Mouse (Mus musculus): ENCODE data around the gene L1td1. TPM values are rescaled to one million over a fixed set of nuclear protein-coding genes. Genes with fewer than 3 reads are reported as not detected.
A peak's percentile ranks its signal among the peaks of the same experiment; 100 is the strongest.

Gene L1td1
- polyA plus RNA-seq, 1 experiment from 2014 or later: not detected

- H3K4me2 ChIP-seq (replicated peaks; ENCODE audit: low read depth): peak overlapping the region; percentile 32
- H3K36me3 ChIP-seq (ENCODE audit: control insufficient read depth, insufficient read depth, low read length): no peaks in the 10 kb centered on the region
- TF ChIP-seq EP300 (optimal IDR thresholded peaks at IDR 0.05) (no peak), CTCF (IDR thresholded peaks at IDR 0.05; ENCODE audit: low read depth) (no peak)
- H3K27ac ChIP-seq (replicated peaks): no peak overlapping the region
- H3K27me3 ChIP-seq (ENCODE audit: control insufficient read depth, insufficient read depth, low read length): no peaks in the 10 kb centered on the region
- H3K4me3 ChIP-seq (ENCODE audit: low read depth, low read length): peak overlapping the region; percentile 6; the same call in 1 of the 2 replicates
- no peak overlapping the region; the same call in 1 of the 2 replicates for H3K9ac ChIP-seq (ENCODE audit: low read length)
- no peak for DNase-seq (ENCODE audit: low spot score)
- no peaks in the 10 kb centered on the region for H3K9me3 ChIP-seq (ENCODE audit: control insufficient read depth, low read length)
- no peaks in the 10 kb centered on the region for H3K4me1 ChIP-seq (replicated peaks; ENCODE audit: control insufficient read depth, insufficient read depth)
- WGBS: 9% methylated on average over 10 of the region's 10 CpGs
- ATAC-seq (ENCODE audit: low FRiP score, low TSS enrichment): no peak
Observed at GRCm38 (mm10) chr4:98727959-98728347, 1.4 kb downstream of the L1td1 start.

DNA sequence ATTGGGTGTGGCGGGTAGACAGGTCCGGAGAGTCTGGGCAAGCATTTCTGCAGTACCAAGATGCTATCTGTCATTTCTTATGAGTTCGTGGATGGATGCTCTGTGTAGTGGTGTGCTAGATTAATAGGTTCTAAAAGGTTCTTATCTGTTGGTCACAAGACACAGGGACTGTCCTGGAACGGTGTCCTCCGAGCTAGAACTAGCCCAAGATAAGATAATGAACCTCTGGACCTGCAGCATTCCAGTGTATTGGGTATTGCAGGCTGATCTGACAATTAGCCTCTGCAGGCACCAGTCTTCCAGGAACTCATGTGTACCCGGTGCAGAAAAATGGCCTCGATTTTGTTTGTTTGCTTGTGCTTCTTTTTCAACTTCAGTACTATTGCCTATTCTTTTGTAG is 2.2 kb downstream of the L1td1 start:
- no peak for DNase-seq (ENCODE audit: low spot score)

DNA sequence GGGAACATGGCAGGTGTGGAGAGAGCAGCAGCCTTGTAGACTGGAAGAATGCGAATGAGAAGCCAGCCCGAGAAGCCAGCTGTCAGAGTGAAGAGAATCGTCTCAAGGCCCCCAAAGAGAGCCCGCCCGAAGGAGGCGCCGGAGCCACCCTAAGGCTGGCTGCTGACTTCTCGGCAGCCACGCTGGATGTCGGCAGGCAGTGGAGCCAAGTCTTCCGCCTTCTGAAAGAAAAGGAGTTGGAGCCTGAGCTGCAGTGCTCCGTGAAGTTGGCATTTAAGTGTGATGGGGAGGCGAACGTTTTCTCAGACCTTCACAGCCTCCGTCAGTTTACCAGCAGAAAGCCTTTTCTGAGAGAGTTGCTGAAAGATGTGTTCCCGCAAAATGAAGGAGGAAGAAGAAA is 7.1 kb downstream of the L1td1 start:
- ATAC-seq (ENCODE audit: low FRiP score, low TSS enrichment) (no peak), DNase-seq (ENCODE audit: low spot score) (no peak)
- TF ChIP-seq CTCF (IDR thresholded peaks at IDR 0.05; ENCODE audit: low read depth): no peak
- no peak for TF ChIP-seq EP300 (optimal IDR thresholded peaks at IDR 0.05)
- no peak overlapping the region for H3K4me2 ChIP-seq (replicated peaks; ENCODE audit: low read depth)
- no peaks in the 10 kb centered on the region for H3K9me3 ChIP-seq (ENCODE audit: control insufficient read depth, low read length)
- H3K27ac ChIP-seq (replicated peaks): no peak overlapping the region
- no peaks in the 10 kb centered on the region for H3K36me3 ChIP-seq (ENCODE audit: control insufficient read depth, insufficient read depth, low read length)
- H3K27me3 ChIP-seq (ENCODE audit: control insufficient read depth, insufficient read depth, low read length): no peaks in the 10 kb centered on the region
- H3K9ac ChIP-seq (ENCODE audit: low read length): no peak overlapping the region
- H3K4me1 ChIP-seq (replicated peaks; ENCODE audit: control insufficient read depth, insufficient read depth): no peaks in the 10 kb centered on the region
- whole genome bisulfite sequencing: 93% methylated on average over 16 of the region's 16 CpGs
- H3K4me3 ChIP-seq (ENCODE audit: low read depth, low read length): no peak overlapping the region

More for the DNA sequence above, 2.2 kb downstream of the L1td1 start:
- Histone ChIP-seq H3K36me3 (ENCODE audit: control insufficient read depth, insufficient read depth, low read length) (no peaks in the 10 kb centered on the region), H3K9ac (ENCODE audit: low read length) (no peak overlapping the region), H3K27me3 (ENCODE audit: control insufficient read depth, insufficient read depth, low read length) (no peaks in the 10 kb centered on the region), H3K27ac (replicated peaks) (no peak overlapping the region), H3K4me3 (ENCODE audit: low read depth, low read length) (no peak overlapping the region), H3K9me3 (ENCODE audit: control insufficient read depth, low read length) (no peaks in the 10 kb centered on the region), H3K4me2 (replicated peaks; ENCODE audit: low read depth) (no peak overlapping the region), H3K4me1 (replicated peaks; ENCODE audit: control insufficient read depth, insufficient read depth) (no peaks in the 10 kb centered on the region)
- WGBS: 60% methylated on average over 7 of the region's 7 CpGs
- no peak for TF ChIP-seq EP300 (optimal IDR thresholded peaks at IDR 0.05)
- no peak for TF ChIP-seq CTCF (IDR thresholded peaks at IDR 0.05; ENCODE audit: low read depth)
- no peak for ATAC-seq (ENCODE audit: low FRiP score, low TSS enrichment)

DNA sequence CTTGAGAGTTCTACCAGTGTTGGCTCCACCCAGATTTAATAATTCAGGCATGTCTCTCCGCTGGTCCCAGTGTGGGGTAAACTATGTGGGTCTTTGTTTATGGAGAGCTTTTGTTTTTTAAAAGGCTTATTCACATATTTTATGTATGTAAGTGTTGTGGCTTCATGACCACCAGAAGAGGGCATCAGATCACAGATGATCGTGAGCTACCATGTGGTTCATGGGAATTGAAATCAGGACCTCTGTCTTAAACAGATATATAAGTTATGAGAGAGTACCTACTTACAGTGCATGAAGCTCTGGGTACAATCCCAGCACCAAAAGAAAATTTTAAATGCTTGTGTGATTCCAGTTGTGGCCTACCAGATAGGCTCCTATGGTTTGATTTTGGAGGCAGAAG is 13.2 kb downstream of the L1td1 start:
- no peaks in the 10 kb centered on the region for H3K36me3 ChIP-seq (ENCODE audit: control insufficient read depth, insufficient read depth, low read length)
- ATAC-seq (ENCODE audit: low FRiP score, low TSS enrichment): no peak
- no peaks in the 10 kb centered on the region for H3K4me1 ChIP-seq (replicated peaks; ENCODE audit: control insufficient read depth, insufficient read depth)
- 22% methylated on average over 2 of the region's 2 CpGs for WGBS
- H3K9ac ChIP-seq (ENCODE audit: low read length): no peak overlapping the region
- H3K27ac ChIP-seq (replicated peaks): no peak overlapping the region
- no peaks in the 10 kb centered on the region for H3K27me3 ChIP-seq (ENCODE audit: control insufficient read depth, insufficient read depth, low read length)
- DNase-seq (ENCODE audit: low spot score): no peak
- no peak overlapping the region for H3K4me2 ChIP-seq (replicated peaks; ENCODE audit: low read depth)
- H3K9me3 ChIP-seq (ENCODE audit: control insufficient read depth, low read length): no peaks in the 10 kb centered on the region
- no peak overlapping the region for H3K4me3 ChIP-seq (ENCODE audit: low read depth, low read length)
- TF ChIP-seq EP300 (optimal IDR thresholded peaks at IDR 0.05) (no peak), CTCF (IDR thresholded peaks at IDR 0.05; ENCODE audit: low read depth) (peak; percentile 80)

- Histone ChIP-seq H3K9me3 (ENCODE audit: control insufficient read depth, low read length) (no peaks in the 10 kb centered on the region), H3K27me3 (ENCODE audit: control insufficient read depth, insufficient read depth, low read length) (no peaks in the 10 kb centered on the region), H3K36me3 (ENCODE audit: control insufficient read depth, insufficient read depth, low read length) (no peaks in the 10 kb centered on the region), H3K4me3 (ENCODE audit: low read depth, low read length) (no peak overlapping the region), H3K27ac (replicated peaks) (no peak overlapping the region), H3K4me2 (replicated peaks; ENCODE audit: low read depth) (no peak overlapping the region), H3K9ac (ENCODE audit: low read length) (no peak overlapping the region), H3K4me1 (replicated peaks; ENCODE audit: control insufficient read depth, insufficient read depth) (no peaks in the 10 kb centered on the region)
- no peak for TF ChIP-seq EP300 (optimal IDR thresholded peaks at IDR 0.05)
- TF ChIP-seq CTCF (IDR thresholded peaks at IDR 0.05; ENCODE audit: low read depth): no peak
- DNase-seq (ENCODE audit: low spot score) (no peak), ATAC-seq (ENCODE audit: low FRiP score, low TSS enrichment) (no peak)
- 40% methylated on average over 3 of the region's 3 CpGs for WGBS
Observed at GRCm38 (mm10) chr4:98743209-98743905, 16.8 kb downstream of the L1td1 start.

GRCm38 (mm10) chr4:98743906-98744210 is 17.3 kb downstream of the L1td1 start:
- no peak for TF ChIP-seq CTCF (IDR thresholded peaks at IDR 0.05; ENCODE audit: low read depth)
- TF ChIP-seq EP300 (optimal IDR thresholded peaks at IDR 0.05): no peak
- Histone ChIP-seq H3K4me1 (replicated peaks; ENCODE audit: control insufficient read depth, insufficient read depth) (no peaks in the 10 kb centered on the region), H3K4me2 (replicated peaks; ENCODE audit: low read depth) (no peak overlapping the region), H3K9ac (ENCODE audit: low read length) (no peak overlapping the region), H3K27ac (replicated peaks) (no peak overlapping the region), H3K9me3 (ENCODE audit: control insufficient read depth, low read length) (no peaks in the 10 kb centered on the region), H3K27me3 (ENCODE audit: control insufficient read depth, insufficient read depth, low read length) (no peaks in the 10 kb centered on the region), H3K36me3 (ENCODE audit: control insufficient read depth, insufficient read depth, low read length) (no peaks in the 10 kb centered on the region), H3K4me3 (ENCODE audit: low read depth, low read length) (no peak overlapping the region)
- DNase-seq (ENCODE audit: low spot score): no peak
- 30% methylated on average over 7 of the region's 7 CpGs for WGBS
- ATAC-seq (ENCODE audit: low FRiP score, low TSS enrichment): no peak

All from stomach, postnatal 0 days (tissue).